Mouse (Mus musculus): ENCODE measurements around the gene Gpr83.

DNA sequence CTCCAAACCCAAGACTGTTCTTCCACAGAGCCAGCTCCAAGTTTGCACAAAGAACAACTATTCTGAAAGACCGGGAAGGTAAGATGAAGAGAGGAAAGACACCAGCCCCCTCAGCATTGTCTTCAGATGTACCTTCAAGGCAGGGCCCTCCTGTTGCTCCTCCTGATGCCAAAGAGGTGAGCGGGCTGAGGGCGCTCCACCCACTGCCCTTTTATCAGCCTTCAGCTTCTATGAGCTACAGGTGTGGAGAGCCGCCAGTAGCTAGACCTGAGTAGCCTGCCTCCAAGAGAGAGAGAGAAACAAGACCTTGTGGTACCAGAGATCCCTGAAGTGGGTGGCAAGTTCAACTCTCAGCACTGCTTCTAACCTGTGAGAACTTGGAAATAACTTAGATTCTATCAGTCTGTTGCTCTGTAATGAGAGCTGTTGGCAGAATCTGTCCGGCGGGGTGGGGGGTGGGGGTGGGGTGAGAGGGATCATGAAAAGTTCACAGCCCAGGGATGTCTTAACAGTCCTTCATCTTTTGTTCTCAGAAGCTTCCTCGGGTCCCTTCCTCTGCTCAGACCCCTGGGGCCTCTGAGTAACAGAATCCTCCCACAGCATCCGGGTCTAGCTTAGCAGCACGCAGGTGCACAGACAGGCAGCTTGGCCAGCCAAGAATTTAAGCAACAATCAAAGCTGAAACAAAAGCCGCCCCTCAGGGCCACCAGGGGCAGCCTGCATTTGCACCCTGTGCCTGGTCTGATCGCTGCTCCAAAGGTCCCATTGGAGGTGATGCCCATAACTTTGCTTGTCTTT, 43.8 kb downstream of the Gpr83 start, which contains the start of gene Izumo1r:
- TF ChIP-seq CTCF (IDR thresholded peaks at IDR 0.05; ENCODE audit: low read depth): no peak
- TF ChIP-seq EP300 (IDR thresholded peaks at IDR 0.05; ENCODE audit: low read depth): no peak

Measured in heart, postnatal 0 days (tissue).